Mouse (Mus musculus): ENCODE measurements at regions not wholly inside any gene's neighbourhood (a gene's known extent, or its start where the extent isn't known, plus 50 kb on each side); places are given as distances from the start of the nearest gene placed in this dataset.
"Not testable (repeated sequence)": the region's sequence is repeated elsewhere in the genome, so short reads cannot be mapped to it uniquely, and the experiment has no call there.

DNA sequence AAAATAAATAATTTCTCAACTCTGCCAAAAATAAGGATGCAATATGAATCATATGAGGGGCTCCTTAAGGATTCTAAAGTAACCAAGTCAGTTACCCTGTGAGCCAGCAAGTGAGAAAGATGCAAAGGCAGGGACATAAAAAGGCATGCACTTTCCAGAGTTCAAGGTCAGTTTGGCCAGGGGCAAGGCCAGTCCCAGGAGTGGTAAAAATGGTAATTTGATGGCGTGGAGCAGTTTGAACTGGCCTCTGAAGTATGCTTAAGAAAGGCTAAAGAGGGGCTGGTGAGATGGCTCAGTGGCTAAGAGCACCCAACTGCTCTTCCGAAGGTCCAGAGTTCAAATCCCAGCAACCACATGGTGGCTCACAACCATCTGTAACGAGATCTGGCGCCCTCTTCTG, 68.8 kb downstream of the BC005561 start:
- over 99% methylated on average over 4 of the region's 4 CpGs for WGBS
- not testable (repeated sequence) for H3K27ac ChIP-seq (ENCODE audit: low read depth); H3K9ac ChIP-seq (replicated peaks; ENCODE audit: low read depth, low read length)

DNA sequence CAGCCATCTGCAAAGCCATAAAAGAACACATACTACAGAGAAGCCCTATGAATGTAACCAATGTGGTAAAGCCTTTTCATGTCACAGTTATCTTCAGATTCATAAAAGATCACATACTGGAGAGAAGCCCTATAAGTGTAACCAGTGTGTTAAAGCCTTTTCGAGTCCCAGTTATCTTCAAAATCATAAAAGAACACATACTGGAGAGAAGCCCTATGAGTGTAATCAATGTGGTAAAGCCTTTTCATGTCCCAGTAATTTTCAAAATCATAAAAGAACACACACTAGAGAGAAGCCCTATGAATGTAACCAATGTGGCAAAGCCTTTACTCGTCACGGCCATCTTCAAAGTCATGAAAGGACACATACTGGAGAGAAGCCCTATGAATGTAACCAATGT, 74.2 kb downstream of the BC005561 start:
- not testable (repeated sequence) for H3K4me2 ChIP-seq (ENCODE audit: low read depth, low read length); H3K4me1 ChIP-seq (ENCODE audit: control insufficient read depth, insufficient read depth); ATAC-seq (ENCODE audit: insufficient read depth, low read depth); H3K27ac ChIP-seq (ENCODE audit: low read depth); DNase-seq (ENCODE audit: low spot score); H3K27me3 ChIP-seq (ENCODE audit: control insufficient read depth, insufficient read depth, low read length); H3K9ac ChIP-seq (replicated peaks; ENCODE audit: low read depth, low read length); H3K4me3 ChIP-seq (ENCODE audit: low read depth, low read length)
- Histone ChIP-seq H3K36me3 (replicated peaks; ENCODE audit: control insufficient read depth, insufficient read depth, low read length) (peaks cover 42% of the 10 kb centered on the region), H3K9me3 (replicated peaks; ENCODE audit: control insufficient read depth, low read length) (peaks cover 61% of the 10 kb centered on the region)
- 97% methylated on average over 3 of the region's 3 CpGs for WGBS

More for the DNA sequence above, 68.8 kb downstream of the BC005561 start:
- H3K4me3 ChIP-seq (ENCODE audit: low read depth, low read length); H3K36me3 ChIP-seq (replicated peaks; ENCODE audit: control insufficient read depth, insufficient read depth, low read length); DNase-seq (ENCODE audit: low spot score); H3K4me2 ChIP-seq (ENCODE audit: low read depth, low read length); H3K4me1 ChIP-seq (ENCODE audit: control insufficient read depth, insufficient read depth); H3K27me3 ChIP-seq (ENCODE audit: control insufficient read depth, insufficient read depth, low read length); ATAC-seq (ENCODE audit: insufficient read depth, low read depth): not testable (repeated sequence)
- H3K9me3 ChIP-seq (replicated peaks; ENCODE audit: control insufficient read depth, low read length), result peaks cover 27% of the 10 kb centered on the region

DNA sequence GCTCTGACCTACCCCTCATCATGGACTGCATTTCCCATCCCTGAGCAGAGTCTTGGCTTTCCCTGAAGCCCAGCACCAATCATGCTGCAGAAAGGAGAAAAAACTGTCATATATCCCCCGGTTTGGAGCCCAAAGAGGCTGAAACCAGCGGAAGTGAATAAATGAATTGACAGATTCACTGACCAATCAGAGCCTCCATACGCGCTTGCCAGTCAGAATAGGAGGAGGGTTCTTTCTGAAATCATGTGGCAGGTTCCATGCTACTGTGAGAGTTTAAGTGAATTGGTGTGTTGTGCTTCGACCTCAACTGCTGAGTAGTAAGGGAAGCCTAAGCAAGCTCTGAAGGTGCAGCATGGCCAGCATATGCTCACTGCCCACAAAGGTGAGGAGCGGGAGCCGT, 101.0 kb downstream of the BC005561 start:
- 70% methylated on average over 7 of the region's 7 CpGs for WGBS
- no peak overlapping the region for H3K27ac ChIP-seq (ENCODE audit: low read depth)
- H3K9ac ChIP-seq (replicated peaks; ENCODE audit: low read depth, low read length), result no peak overlapping the region
- no peaks in the 10 kb centered on the region for H3K4me1 ChIP-seq (ENCODE audit: control insufficient read depth, insufficient read depth)
- H3K9me3 ChIP-seq (replicated peaks; ENCODE audit: control insufficient read depth, low read length), result peaks cover 4% of the 10 kb centered on the region; the same call in 1 of the 2 replicates
- no peak for DNase-seq (ENCODE audit: low spot score)
- H3K36me3 ChIP-seq (replicated peaks; ENCODE audit: control insufficient read depth, insufficient read depth, low read length), result no peaks in the 10 kb centered on the region
- ATAC-seq (ENCODE audit: insufficient read depth, low read depth), result no peak
- H3K4me3 ChIP-seq (ENCODE audit: low read depth, low read length), result no peak overlapping the region
- TF ChIP-seq CTCF (IDR thresholded peaks at IDR 0.05; ENCODE audit: low read depth) (no peak), EP300 (IDR thresholded peaks at IDR 0.05; ENCODE audit: low read depth) (no peak)
- no peaks in the 10 kb centered on the region for H3K27me3 ChIP-seq (ENCODE audit: control insufficient read depth, insufficient read depth, low read length)
- H3K4me2 ChIP-seq (ENCODE audit: low read depth, low read length), result no peak overlapping the region

All from heart, postnatal 0 days (tissue).